Mouse (Mus musculus): Measurements from ENCODE around the gene Gm47996. TPM values are rescaled to one million over a fixed set of nuclear protein-coding genes. Genes with fewer than 3 reads are reported as not detected.

Gene Gm47996
- total RNA-seq (2023) = not detected

GRCm38 (mm10) chr1:151209824-151210355, at the start of gene Gm47996:
TSS of gene Gm47996 (plus strand) at chr1:151210131.

GRCm38 (mm10) chr1:151182266-151182665, 27.7 kb upstream of the Gm47996 start, which contains the start of gene Gm47985:
TSS of gene Gm47985 (plus strand) at chr1:151182537.

GRCm38 (mm10) chr1:151192075-151192474, 17.9 kb upstream of the Gm47996 start, which contains the start of gene Gm8947:
TSS of gene Gm8947 (plus strand) at chr1:151192376.

GRCm38 (mm10) chr1:151198120-151198519, 11.8 kb upstream of the Gm47996 start, which contains the start of gene Gm47995:
TSS of gene Gm47995 (plus strand) at chr1:151198448.

GRCm38 (mm10) chr1:151203818-151204217, 6.1 kb upstream of the Gm47996 start, which contains the start of gene 3110040M04Rik:
TSS of gene 3110040M04Rik (plus strand) at chr1:151204121.

Other genes starting within 250 kb of the Gm47996 start
- not detected for gene Hmcn1, start 216.7 kb upstream of the Gm47996 start, total RNA-seq (2023)
- not detected for gene Gm47985, start 27.6 kb upstream of the Gm47996 start, total RNA-seq (2023)
- gene Gm8947, start 17.8 kb upstream of the Gm47996 start, total RNA-seq (2023) = not detected
- not detected for gene Gm47995, start 11.7 kb upstream of the Gm47996 start, total RNA-seq (2023)
- gene 3110040M04Rik, start 6.0 kb upstream of the Gm47996 start, total RNA-seq (2023) = not detected
- gene Ivns1abp, start 134.3 kb downstream of the Gm47996 start, total RNA-seq (2023) = 10 to 100 TPM; 76.4 to 95.1 TPM
- gene Swt1, start 218.3 kb downstream of the Gm47996 start, total RNA-seq (2023) = 10 to 100 TPM; 15.1 to 17.6 TPM
- 10 to 100 TPM; 21.9 to 23.5 TPM for gene Trmt1l, start 218.4 kb downstream of the Gm47996 start, total RNA-seq (2023)